Mouse (Mus musculus): ENCODE measurements at regions not wholly inside any gene's neighbourhood (a gene's known extent, or its start where the extent isn't known, plus 50 kb on each side); places are given as distances from the start of the nearest gene placed in this dataset.
A peak's percentile ranks its signal among the peaks of the same experiment; 100 is the strongest.

DNA sequence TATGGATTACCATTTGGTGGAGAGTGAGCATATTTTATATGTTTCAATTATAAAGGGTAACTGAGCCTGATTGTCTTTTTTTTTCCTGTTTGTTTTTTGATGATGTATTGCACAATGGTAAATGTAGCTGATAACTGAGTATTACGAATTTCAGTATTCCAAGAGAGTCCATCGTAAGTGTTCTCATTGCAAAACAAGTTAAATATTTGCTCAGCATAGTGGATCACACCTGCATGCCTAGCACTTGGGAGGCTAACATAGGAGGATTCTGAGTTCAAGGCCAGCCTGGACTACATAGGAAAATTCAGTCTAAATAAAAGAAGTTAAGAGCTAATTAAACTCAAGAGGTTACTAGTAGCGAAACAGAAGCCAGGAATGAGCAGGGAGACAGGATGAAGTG, 223.8 kb upstream of the Fam98a start:
- ATAC-seq (replicated peaks; ENCODE audit: low FRiP score, low TSS enrichment, poor library complexity, severe bottlenecking): no peak

DNA sequence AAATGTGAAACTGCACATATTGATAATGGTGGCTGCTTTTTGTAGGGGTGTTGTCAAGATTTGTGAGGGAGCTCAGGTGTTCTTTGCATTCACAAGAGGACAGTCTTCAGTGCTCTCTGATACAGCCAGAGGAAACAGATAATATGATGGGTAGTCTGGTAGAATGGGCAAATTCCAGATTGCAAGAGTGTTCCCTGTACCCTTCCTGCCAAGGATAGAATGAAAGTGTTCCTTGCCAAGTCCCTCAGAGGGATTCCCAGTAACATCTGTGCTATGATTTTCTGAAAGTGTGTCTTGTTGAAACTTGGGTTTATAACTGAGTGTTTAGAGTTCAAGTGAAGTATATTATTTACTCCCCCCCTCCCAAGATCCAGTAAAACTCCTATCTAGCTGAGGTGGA, 221.1 kb upstream of the Fam98a start:
- ATAC-seq (replicated peaks; ENCODE audit: low FRiP score, low TSS enrichment, poor library complexity, severe bottlenecking): no peak

DNA sequence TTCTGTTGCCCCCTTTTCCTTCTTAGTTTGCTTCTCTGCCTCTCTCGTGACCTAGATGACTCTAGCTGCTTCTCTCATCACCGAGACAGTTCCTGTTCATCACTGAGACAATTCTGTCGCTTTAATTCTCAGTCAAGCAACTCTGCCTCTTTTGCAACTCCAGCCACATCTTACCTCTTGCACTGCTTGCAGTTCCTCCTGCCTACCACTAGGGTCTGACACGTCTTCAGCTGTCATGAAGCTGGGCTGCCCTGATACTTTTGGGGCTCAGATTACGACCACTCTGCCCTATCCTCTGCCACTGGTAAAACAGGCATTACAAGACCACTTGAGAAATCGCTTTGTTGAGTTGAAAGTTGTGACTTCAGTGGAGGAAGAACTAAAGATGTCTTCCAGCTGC, 216.9 kb upstream of the Fam98a start:
- no peak for ATAC-seq (replicated peaks; ENCODE audit: low FRiP score, low TSS enrichment, poor library complexity, severe bottlenecking)

DNA sequence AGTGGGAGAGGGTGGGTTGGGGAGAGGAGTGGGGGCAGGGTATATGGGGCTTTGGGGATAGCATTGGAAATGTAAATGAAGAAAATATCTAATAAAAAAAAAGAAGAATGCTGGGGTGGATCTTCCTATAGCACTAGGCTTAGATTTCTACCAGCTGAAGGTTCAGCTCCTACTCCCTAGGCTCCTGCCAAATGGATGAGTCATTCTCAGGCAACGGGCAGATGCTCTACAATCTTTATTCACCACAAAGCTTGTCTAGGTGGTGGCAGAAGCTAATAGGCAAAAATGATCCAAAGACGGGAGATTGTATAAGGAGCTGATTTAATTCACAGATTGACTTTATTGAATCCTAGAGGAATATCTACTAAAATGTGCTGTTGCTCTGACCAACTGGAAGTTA, 211.6 kb upstream of the Fam98a start:
- ATAC-seq (replicated peaks; ENCODE audit: low FRiP score, low TSS enrichment, poor library complexity, severe bottlenecking): no peak

DNA sequence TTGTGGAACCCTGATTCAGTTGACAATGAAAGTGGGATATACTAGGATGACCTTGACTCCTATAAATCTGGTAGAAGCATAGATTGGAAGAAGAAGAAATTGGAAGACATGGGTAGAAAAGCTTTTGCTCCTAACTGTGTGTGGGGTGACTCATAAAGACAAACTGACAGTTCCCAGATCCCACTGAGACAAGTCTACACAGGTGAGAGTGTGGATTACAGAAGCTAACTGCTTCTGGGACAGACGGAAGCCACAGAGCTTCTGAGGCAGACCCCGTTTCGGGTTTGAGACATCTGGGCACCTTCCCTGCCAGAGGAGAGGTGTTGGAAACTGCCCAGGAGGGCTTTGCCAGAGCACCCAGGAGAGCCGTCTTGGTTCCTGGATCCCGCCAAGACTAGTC, 204.7 kb upstream of the Fam98a start:
- no peak for ATAC-seq (replicated peaks; ENCODE audit: low FRiP score, low TSS enrichment, poor library complexity, severe bottlenecking)

DNA sequence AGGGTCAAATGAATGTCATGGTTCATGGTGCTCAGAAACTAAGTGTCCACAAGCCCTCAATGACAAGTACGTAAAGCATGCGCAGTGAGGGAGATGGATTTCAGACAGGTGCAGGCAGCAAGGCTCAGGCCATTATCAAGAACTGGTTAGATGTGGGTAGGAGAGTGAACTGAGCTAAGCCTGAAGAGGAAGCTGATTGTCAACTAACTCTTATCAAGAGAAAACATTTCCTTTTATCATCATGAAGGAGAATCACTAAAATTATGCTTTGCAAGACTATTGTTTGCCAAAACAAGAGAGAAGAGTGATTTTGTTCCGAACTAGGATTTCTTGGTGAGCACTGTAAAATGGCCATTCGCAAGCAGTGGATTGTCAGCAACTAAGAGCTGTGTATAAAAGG, 164.7 kb upstream of the Fam98a start:
- ATAC-seq (replicated peaks; ENCODE audit: low FRiP score, low TSS enrichment, poor library complexity, severe bottlenecking): no peak

DNA sequence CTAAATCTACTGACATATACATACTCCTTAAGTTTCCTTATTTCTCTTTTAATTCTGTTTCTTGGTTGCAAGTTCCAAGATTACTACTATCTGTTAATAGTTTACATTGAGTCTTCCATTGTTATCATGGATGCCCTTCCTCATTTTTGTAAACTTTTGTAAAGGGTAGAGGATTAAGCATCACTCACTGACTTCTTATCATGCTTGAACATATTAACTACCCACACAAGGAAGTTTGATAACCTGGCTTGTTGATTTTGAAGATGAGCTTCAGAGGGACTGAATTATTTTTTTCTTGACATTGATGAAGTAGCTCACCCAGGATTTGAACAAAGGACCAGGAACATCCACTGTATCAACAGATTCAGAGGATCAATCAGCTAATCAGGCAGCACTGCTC, 162.8 kb upstream of the Fam98a start:
- no peak for ATAC-seq (replicated peaks; ENCODE audit: low FRiP score, low TSS enrichment, poor library complexity, severe bottlenecking)

DNA sequence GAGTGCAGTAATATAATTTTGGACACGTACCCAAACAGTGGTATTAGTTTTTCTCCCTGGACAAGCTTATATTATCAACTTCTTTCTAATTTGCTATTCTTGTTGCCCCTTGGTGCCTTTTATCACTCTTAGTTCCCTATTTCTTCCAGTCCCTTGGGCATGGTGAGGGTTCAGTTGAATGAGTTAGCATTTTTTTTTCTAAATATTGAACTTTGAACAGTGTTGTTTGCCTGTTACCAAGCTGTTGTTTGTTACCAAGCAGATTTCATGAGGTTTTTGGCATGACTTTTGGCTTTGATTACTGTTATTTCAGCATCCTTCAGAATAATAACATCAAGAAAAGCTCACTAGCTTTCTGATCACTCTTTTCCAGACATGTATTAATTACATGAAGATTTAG, 162.3 kb upstream of the Fam98a start:
- no peak for ATAC-seq (replicated peaks; ENCODE audit: low FRiP score, low TSS enrichment, poor library complexity, severe bottlenecking)

DNA sequence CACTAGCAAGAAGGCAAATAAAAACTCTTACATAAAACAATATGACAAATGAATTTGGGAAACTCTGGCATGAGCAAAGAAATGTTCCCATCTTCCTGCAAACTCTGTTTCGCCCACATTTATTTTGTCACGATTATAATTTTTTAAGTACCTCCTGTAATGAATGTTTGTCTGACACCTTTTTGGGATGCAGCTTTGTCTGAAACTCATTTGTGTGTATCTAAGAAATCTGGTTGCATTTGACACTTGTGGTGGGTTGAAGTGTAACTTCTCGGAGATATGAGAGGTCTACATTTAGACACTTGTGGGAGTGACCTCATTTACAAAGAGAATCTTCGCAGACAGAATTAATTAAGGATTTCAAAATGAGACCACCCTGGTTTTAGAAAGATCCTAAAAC, 155.9 kb upstream of the Fam98a start:
- no peak for ATAC-seq (replicated peaks; ENCODE audit: low FRiP score, low TSS enrichment, poor library complexity, severe bottlenecking)

DNA sequence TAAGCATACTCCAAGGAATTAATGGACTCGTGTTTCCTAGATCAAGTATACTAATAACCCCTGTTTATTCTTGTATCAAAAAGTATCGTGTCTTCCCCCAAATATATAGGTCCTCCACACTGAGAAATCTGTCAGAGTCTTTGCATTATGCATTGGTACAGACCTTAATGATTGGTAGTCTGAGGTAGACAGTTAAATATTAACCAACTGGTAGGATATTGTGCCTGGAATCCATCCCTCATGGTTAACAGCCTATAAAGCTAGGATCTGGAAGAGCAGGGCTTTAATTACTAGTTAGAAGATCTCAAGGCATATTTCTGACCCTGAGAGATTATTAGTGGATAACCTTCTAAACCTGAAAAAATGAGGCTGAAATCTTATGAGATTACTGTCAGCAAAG, 153.6 kb upstream of the Fam98a start:
- no peak for ATAC-seq (replicated peaks; ENCODE audit: low FRiP score, low TSS enrichment, poor library complexity, severe bottlenecking)

DNA sequence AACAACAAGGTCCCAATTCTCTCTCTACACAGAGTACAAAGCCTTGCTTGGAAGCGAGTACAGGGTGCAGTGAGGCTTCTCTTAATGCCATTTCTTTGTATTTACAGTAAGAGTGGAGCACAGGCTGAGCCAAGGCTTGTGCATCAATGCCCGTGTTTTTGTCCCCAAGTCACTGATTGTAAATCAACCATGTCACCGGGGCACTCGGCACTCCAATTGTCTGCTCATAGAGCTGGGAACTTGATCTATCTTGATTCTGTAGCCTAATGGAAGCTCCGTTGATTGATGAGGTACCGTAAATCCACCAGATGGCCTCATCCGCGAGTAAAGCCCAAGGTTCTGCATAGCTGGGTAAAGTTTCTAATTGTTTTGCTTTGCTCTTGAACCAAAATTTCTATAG, 152.1 kb upstream of the Fam98a start:
- no peak for ATAC-seq (replicated peaks; ENCODE audit: low FRiP score, low TSS enrichment, poor library complexity, severe bottlenecking)

DNA sequence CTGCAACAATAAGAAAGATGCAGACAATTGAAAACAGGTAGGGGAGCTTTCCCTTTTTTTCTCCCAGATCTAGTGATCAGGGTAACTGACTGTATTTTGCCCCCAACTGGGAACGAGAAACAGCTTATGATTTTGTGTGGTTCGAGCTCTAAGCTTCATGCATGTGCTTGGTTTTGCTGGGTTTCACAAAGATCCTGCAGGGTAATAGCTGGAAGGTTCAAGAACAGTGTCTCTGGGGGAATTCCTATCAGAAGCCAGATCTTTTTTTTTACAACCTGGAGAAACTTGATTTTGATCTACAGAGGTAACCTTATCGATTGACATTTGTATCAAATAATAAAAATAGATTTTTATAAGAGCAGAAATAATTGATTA, 145.0 kb upstream of the Fam98a start:
- no peak for ATAC-seq (replicated peaks; ENCODE audit: low FRiP score, low TSS enrichment, poor library complexity, severe bottlenecking)

DNA sequence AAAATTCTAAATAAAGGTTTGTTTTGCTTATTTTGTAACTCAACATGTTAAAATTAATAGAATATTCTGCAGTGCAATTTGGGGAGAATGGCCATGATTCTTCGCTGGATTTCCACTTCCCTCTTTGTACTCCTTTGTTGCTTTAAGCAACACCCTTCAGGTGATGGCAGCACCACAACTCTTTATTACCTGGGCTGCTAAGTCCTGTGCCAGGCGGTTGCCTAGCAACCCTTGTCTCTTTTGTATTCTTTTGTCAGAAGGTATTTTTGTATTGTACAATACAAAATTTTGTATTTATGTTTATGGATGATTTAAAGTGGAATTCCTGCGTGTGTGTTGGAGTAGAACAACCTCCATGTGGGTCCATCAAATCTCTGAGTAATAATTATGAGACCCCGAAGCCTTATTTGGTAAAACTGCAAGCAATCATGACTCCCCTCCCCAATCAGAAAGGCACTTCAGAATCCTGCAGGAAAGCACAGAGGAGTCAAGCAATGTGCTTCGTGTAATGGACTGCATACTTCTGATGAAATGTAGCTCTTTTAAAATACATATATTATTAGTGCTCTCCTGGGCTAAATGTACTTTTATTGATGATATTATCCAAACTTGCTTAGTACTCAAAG, 144.5 kb upstream of the Fam98a start:
- ATAC-seq (replicated peaks; ENCODE audit: low FRiP score, low TSS enrichment, poor library complexity, severe bottlenecking): no peak

DNA sequence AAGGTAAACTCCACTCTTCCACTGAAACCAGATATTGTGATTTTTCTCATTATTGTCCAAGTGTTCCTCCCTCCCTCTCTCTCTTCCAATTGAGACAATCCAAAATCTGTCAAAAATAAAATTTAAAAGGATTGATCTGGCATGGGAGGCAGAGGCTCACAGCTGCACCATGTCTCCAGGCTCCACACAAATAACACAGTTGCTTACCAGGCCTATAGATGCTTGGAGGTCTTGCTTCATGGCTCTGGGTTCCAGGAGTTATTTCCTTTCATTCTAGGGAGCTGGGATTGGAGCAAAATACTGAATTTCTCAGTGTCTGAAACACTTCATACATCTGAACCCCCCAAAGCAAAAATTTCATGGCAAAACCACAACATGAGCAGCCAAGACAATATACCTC, 134.2 kb upstream of the Fam98a start:
- no peak for ATAC-seq (replicated peaks; ENCODE audit: low FRiP score, low TSS enrichment, poor library complexity, severe bottlenecking)

DNA sequence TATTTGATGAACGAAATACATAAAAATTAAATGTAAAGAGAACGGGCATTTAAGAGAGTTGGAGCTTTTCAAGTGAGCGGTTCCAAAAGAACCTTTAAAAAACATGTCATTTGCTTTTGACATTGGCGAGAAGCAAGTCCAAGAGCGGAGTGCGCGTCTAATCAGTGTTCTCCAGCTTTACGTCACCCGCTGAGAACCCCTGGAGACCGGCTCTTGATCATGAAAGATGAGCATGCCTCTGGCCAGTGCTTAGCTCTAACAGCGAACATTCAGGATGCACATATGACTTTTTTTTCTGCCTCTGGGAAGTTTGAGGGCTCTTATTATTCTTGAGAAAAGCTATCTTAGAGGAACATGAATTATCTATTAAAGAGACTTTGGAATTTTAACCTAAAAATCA, 95.2 kb upstream of the Fam98a start:
- ATAC-seq (replicated peaks; ENCODE audit: low FRiP score, low TSS enrichment, poor library complexity, severe bottlenecking): no peak

DNA sequence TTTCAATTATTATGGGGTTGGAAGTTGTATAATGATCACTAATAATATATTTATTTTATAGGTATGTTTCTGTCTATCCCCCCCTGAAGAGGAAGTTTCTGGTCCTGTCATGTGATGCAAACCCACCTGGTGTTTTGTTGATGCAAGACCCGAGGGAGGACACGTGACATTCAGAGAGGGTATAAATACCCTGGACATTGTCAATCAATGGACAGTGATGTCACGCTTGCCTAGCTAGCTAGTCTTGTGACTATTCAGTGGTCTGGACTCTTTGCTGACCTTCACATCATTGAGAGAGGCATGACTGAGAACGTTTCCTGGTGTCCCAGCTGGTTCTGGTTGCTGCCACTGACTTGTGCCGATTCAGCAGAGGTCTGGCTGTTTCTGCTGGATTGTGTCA, 93.0 kb upstream of the Fam98a start:
- no peak for ATAC-seq (replicated peaks; ENCODE audit: low FRiP score, low TSS enrichment, poor library complexity, severe bottlenecking)

DNA sequence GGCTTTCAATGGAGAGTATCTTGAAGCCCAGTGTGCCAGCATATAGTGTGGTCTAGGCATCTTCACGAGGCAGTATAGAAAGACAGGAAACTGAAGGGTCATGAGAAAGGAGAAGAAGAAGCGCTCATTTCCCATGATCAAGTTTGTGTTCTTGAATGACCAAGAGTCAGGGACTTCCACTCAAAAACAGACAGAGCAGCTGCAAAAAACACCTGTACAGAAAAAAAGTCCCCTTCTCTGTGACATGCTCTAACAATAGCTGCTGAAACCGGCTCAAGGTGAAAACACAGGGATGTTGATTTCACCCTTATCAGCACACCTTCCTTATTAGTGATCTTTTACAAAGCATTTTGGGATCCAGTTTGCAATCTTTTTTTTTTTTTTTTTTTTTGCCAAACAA, 90.6 kb upstream of the Fam98a start:
- no peak for ATAC-seq (replicated peaks; ENCODE audit: low FRiP score, low TSS enrichment, poor library complexity, severe bottlenecking)

DNA sequence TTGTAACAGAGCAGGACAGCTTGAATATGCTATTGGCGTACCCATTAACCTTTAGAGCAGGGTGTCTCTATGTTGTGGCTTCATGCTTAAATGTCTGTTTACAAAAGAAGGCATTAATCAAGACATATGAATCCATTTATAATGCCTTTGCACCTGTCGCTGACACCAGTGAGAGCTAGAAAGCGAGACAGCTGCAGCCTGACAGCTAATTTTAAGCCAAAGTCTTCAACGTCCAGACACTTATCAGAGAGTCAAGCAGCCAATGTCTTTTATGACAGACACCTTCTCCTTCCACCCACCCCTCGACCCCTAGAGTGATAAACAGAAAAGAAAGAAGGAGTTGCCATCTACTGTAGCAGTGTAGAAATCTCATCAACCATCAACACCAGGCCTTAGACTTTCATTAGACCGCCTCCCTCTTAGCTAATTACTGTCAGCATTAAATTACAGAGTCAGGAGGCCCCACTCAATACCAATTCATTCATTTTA, 89.3 kb upstream of the Fam98a start:
- ATAC-seq (replicated peaks; ENCODE audit: low FRiP score, low TSS enrichment, poor library complexity, severe bottlenecking): no peak

DNA sequence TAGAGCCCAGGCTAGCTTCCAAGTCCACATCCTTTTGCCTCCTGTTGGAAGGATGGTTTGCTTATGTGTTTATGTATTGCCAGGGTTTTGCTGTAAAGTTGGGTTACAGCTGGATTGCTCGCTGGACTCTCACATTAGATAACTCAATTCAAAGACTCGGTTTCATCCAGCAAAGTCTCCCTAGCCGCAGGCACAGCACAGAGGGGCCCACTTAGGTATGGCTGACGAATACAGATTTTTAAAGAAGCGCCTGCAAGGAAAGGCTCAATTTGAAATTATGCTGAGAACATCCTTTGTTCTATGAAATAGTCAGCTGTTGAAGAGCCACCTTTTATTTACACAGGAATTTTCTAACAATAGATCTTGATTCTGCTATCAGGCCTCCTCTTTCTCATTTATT, 88.8 kb upstream of the Fam98a start:
- no peak for ATAC-seq (replicated peaks; ENCODE audit: low FRiP score, low TSS enrichment, poor library complexity, severe bottlenecking)

DNA sequence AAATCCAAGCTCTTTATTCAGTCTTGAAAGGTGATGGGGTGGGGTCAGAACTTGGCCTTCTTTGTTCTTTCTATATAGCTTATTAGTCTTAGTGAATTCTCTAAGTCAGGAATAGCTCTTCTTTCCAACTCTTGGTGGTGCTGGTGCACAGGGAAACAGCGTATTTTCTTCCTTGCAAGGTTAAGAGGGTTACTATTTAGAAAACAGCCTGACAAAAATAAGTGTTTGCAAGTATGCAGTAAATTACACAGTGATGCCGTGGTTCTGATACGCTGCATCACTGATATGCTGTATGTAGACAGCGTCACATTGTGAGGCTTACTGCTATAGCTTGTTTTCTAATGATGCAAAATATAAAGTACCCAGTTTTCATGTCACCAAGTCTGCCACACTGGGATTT, 78.1 kb upstream of the Fam98a start:
- no peak for ATAC-seq (replicated peaks; ENCODE audit: low FRiP score, low TSS enrichment, poor library complexity, severe bottlenecking)

DNA sequence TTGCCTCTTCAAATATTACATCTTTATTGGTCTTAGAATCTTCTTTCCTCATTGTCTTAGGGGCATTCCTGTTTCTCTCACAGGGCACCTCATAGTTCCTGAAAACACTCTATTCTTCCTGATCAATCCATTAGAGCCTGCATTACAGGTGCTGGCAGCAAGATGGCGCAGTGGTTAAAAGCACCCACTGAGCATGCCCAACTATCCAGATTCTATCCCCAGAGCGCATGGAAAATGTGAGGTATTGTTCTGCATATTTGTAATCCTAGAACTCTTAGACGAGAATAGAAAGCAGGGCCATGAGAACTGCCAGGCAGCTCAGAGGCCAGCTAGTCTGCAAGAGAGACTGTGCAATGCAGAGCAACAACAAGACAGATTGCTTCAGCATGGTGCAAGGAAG, 67.7 kb upstream of the Fam98a start:
- ATAC-seq (replicated peaks; ENCODE audit: low FRiP score, low TSS enrichment, poor library complexity, severe bottlenecking): 0 out of 2 replicates have a peak, but pooled peaks have one; percentile 50

DNA sequence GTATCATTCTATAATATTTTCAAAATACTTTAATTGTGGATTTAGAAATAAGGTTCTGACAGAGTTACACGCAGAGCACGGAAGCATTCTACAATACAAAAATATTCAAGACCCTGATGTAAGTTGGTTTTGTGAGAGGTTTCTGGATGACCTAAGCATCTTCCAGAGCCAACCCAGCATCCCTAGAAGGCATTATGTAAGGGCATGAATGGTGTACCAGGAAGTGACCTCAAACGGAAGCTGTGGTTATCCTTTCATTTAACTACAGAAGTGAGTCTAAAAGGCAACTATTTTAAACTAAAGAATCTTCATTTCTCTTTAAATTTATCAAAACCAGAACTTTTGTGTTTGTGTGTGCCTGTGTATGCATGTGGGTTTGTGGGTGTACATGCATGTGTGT, 66.8 kb upstream of the Fam98a start:
- ATAC-seq (replicated peaks; ENCODE audit: low FRiP score, low TSS enrichment, poor library complexity, severe bottlenecking): no peak

Measured in megakaryocyte-erythroid progenitor cell, adult 5-6 weeks (primary cell).